Mouse (Mus musculus) liver, adult (tissue): ENCODE results near the gene Uroc1.

Source experiments
- GATA4 ChIP-seq: IDR thresholded peaks from 2 replicates; pipeline ENCODE4 v1.6.1; 2014; ENCODE audit warnings: mild to moderate bottlenecking, low read length; ENCODE audit not compliant: insufficient replicate concordance

The Uroc1 gene

DNA sequence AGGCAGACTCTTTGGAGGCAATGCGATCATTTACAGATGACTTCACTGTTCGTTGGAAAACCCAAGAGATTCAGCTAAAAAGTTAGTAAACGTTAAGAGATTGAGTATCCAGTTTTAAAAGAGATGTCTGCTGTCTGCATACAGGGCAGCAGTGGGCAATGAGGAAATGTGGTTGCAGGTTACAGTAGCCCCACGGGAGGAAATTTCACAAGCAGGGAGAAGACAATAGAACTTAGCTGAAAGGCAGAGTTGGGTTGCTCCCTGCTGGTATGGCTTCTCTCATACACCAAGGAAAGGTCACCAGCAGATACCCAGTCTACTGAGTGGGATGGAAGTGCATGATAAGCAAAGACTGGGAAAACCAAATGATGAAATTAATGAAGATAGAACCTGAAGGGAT is 57.5 kb downstream of the Uroc1 start:
- TF ChIP-seq GATA4: no peak

DNA sequence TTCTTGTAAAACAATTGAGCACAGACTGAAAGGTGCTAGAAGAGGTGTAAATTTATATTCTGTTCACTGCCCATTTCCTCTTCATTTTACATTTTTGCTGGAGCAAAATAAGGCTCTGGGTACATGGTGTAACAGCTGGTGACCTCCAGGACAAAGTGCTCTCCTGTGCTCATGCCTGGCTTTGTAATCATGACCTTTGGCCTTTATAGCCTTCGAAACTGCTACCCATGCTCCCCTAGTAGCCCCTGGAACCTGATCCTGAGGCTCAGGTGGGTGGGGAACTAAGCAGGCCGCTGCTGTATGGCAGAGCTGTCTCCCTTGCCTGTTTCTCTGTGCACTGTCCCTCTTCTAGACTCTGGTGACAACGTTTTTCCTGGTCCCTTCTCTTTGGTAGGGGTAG is 60.9 kb downstream of the Uroc1 start:
- no peak for TF ChIP-seq GATA4

DNA sequence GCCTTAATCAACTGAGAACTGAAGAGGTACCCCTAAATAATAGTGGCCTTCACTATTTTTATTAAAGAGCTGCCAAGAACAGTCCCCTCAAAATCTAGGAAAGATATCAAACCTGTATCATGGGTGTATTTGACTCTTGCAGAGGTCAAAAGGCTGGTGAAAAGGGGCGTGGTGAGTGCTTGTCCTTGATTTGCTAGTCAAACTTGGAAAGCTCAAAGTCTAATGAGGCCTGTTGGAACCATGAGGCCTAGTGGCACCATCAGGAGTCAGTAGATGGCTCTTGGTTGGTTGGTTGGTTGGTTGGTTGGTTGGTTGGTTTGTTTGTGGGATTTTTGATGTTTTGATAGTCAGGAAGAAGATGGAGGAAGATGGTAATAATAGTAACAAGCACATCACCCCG is 62.7 kb downstream of the Uroc1 start:
- TF ChIP-seq GATA4: no peak

DNA sequence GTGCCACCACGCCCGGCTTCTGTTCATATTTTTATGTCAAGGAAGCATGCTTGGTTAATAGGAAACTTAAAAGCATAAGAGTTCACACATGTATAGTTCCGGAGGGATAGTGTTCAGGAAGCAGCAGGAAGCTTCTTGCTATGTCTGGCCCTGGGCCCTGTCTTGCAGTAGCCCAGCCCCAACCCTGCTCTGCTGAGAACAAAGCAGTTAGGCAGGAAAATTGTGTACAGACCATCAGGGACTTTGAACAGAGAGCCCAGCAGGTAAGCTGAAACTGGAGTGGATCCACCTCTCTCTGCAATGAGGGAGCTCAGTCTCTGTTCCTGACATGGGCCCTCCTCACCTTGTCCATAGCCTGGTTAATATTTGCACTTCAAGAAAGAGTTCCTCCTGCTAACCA is 64.2 kb downstream of the Uroc1 start:
- TF ChIP-seq GATA4: no peak

DNA sequence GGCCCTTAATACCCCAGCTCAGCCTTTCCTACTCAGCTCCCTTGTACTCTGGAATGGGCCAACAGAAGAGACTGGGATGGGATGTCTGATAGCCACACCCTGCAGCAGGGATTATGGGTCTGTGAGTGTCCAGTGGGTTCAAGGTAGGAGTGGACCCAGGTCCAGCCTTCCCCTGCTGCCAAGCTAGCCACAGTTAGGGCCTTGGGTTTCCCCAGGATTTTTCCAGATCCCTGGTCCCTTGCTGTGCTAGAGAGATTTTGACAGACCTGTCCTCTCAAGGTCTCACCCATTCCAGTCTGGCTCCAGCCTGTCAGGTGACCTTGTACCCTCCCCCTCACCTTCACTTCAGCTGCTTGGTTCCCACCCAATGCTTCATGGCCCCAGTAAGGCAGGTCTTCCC is 75.5 kb downstream of the Uroc1 start:
- TF ChIP-seq GATA4: no peak

DNA sequence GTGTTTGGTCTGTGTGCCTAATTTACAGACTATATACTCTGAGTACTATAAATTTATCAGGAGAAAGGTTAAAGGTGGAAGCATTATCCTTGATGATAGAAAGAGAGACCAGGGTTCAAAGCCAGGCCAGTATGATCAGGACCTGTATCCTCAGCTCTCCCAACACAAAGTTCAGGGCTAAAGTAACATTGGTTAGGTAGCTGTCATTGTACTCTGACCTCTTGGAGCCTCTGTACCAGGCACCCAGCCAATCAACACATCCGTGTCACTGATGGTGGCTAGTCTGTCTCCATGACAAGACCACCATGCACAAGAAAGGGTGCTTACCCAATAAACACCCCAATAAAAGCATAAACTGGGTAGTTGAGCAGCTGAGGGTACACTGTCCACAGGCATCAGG is 77.9 kb downstream of the Uroc1 start:
- no peak for TF ChIP-seq GATA4

DNA sequence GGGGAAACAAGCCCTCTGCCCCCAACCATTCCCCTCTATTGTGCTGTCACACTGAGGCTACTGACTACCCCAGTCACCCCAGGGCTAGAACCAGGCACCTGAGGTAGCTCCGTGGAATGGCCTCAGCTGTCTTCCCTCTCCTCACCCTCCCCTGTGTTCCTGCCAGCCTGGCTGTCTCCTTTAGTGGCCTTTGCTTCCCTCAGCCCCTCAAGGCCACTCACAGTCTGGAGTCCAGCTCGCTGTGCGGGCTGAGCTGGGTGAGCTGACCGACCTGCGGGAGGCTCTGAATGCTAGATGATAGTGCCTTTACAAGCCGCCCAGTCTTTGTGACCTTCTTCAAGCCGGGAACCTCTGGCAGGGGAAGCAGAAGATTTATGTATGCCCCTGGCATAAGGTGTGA is 78.8 kb downstream of the Uroc1 start:
- no peak for TF ChIP-seq GATA4
